Mouse (Mus musculus): ENCODE measurements at regions not wholly inside any gene's neighbourhood (a gene's known extent, or its start where the extent isn't known, plus 50 kb on each side); places are given as distances from the start of the nearest gene placed in this dataset.

GRCm38 (mm10) chr13:31339901-31340300, 216.0 kb upstream of the Foxq1 start:
- H3K27ac ChIP-seq (ENCODE audit: insufficient read depth, low read length): no peak overlapping the region
- H3K4me3 ChIP-seq (ENCODE audit: insufficient read depth, low read length): no peak overlapping the region
- TF ChIP-seq POLR2A (IDR thresholded peaks at IDR 0.05; ENCODE audit: low read depth, low read length) (no peak), CTCF (IDR thresholded peaks at IDR 0.05; ENCODE audit: borderline replicate concordance, insufficient read depth, low read length) (no peak)
- no peaks in the 10 kb centered on the region; the same call in 1 of the 2 replicates for H3K4me1 ChIP-seq (ENCODE audit: control insufficient read depth, insufficient read depth, low read length)

- Histone ChIP-seq H3K4me1 (ENCODE audit: control insufficient read depth, insufficient read depth, low read length) (no peaks in the 10 kb centered on the region; the same call in 1 of the 2 replicates), H3K27ac (ENCODE audit: insufficient read depth, low read length) (no peak overlapping the region), H3K4me3 (ENCODE audit: insufficient read depth, low read length) (no peak overlapping the region)
- TF ChIP-seq POLR2A (IDR thresholded peaks at IDR 0.05; ENCODE audit: low read depth, low read length): no peak
- no peak for TF ChIP-seq CTCF (IDR thresholded peaks at IDR 0.05; ENCODE audit: borderline replicate concordance, insufficient read depth, low read length)
Observed at GRCm38 (mm10) chr13:31340363-31340948, 215.5 kb upstream of the Foxq1 start.

GRCm38 (mm10) chr13:31341282-31342100, 214.4 kb upstream of the Foxq1 start:
- TF ChIP-seq CTCF (IDR thresholded peaks at IDR 0.05; ENCODE audit: borderline replicate concordance, insufficient read depth, low read length) (no peak), POLR2A (IDR thresholded peaks at IDR 0.05; ENCODE audit: low read depth, low read length) (no peak)
- H3K4me1 ChIP-seq (ENCODE audit: control insufficient read depth, insufficient read depth, low read length): no peaks in the 10 kb centered on the region; the same call in 1 of the 2 replicates
- H3K4me3 ChIP-seq (ENCODE audit: insufficient read depth, low read length): no peak overlapping the region
- no peak overlapping the region for H3K27ac ChIP-seq (ENCODE audit: insufficient read depth, low read length)

- TF ChIP-seq POLR2A (IDR thresholded peaks at IDR 0.05; ENCODE audit: low read depth, low read length) (no peak), CTCF (IDR thresholded peaks at IDR 0.05; ENCODE audit: borderline replicate concordance, insufficient read depth, low read length) (no peak)
Observed at GRCm38 (mm10) chr13:31346205-31346604, 209.7 kb upstream of the Foxq1 start.

GRCm38 (mm10) chr13:31347000-31347399, 208.9 kb upstream of the Foxq1 start:
- Histone ChIP-seq H3K4me3 (ENCODE audit: insufficient read depth, low read length) (no peak overlapping the region), H3K4me1 (ENCODE audit: control insufficient read depth, insufficient read depth, low read length) (peaks cover 4% of the 10 kb centered on the region; the same call in 1 of the 2 replicates), H3K27ac (ENCODE audit: insufficient read depth, low read length) (no peak overlapping the region)
- TF ChIP-seq POLR2A (IDR thresholded peaks at IDR 0.05; ENCODE audit: low read depth, low read length): no peak
- TF ChIP-seq CTCF (IDR thresholded peaks at IDR 0.05; ENCODE audit: borderline replicate concordance, insufficient read depth, low read length): no peak

More at GRCm38 (mm10) chr13:31346205-31346604, 209.7 kb upstream of the Foxq1 start:
- Histone ChIP-seq H3K27ac (ENCODE audit: insufficient read depth, low read length) (no peak overlapping the region), H3K4me1 (ENCODE audit: control insufficient read depth, insufficient read depth, low read length) (peaks cover 4% of the 10 kb centered on the region; the same call in 1 of the 2 replicates), H3K4me3 (ENCODE audit: insufficient read depth, low read length) (no peak overlapping the region)

GRCm38 (mm10) chr13:31349671-31350070, 206.3 kb upstream of the Foxq1 start:
- H3K4me3 ChIP-seq (ENCODE audit: insufficient read depth, low read length): no peak overlapping the region
- H3K4me1 ChIP-seq (ENCODE audit: control insufficient read depth, insufficient read depth, low read length): peaks cover 4% of the 10 kb centered on the region; the same call in 1 of the 2 replicates
- no peak overlapping the region for H3K27ac ChIP-seq (ENCODE audit: insufficient read depth, low read length)
- TF ChIP-seq CTCF (IDR thresholded peaks at IDR 0.05; ENCODE audit: borderline replicate concordance, insufficient read depth, low read length) (no peak), POLR2A (IDR thresholded peaks at IDR 0.05; ENCODE audit: low read depth, low read length) (no peak)

GRCm38 (mm10) chr13:31351481-31351880, 204.5 kb upstream of the Foxq1 start:
- Histone ChIP-seq H3K27ac (ENCODE audit: insufficient read depth, low read length) (peak overlapping the region; percentile 45; the same call in 1 of the 2 replicates), H3K4me3 (ENCODE audit: insufficient read depth, low read length) (no peak overlapping the region), H3K4me1 (ENCODE audit: control insufficient read depth, insufficient read depth, low read length) (peaks cover 4% of the 10 kb centered on the region; the same call in 1 of the 2 replicates)
- no peak for TF ChIP-seq POLR2A (IDR thresholded peaks at IDR 0.05; ENCODE audit: low read depth, low read length)
- no peak for TF ChIP-seq CTCF (IDR thresholded peaks at IDR 0.05; ENCODE audit: borderline replicate concordance, insufficient read depth, low read length)

- no peak overlapping the region for H3K27ac ChIP-seq (ENCODE audit: insufficient read depth, low read length)
- peaks cover 4% of the 10 kb centered on the region; the same call in 1 of the 2 replicates for H3K4me1 ChIP-seq (ENCODE audit: control insufficient read depth, insufficient read depth, low read length)
- H3K4me3 ChIP-seq (ENCODE audit: insufficient read depth, low read length): no peak overlapping the region
- TF ChIP-seq CTCF (IDR thresholded peaks at IDR 0.05; ENCODE audit: borderline replicate concordance, insufficient read depth, low read length): peak; percentile 30; the same call in 1 of the 2 replicates
- no peak for TF ChIP-seq POLR2A (IDR thresholded peaks at IDR 0.05; ENCODE audit: low read depth, low read length)
Observed at GRCm38 (mm10) chr13:31352825-31353224, 203.1 kb upstream of the Foxq1 start.

GRCm38 (mm10) chr13:31359353-31359752, 196.6 kb upstream of the Foxq1 start:
- H3K27ac ChIP-seq (ENCODE audit: insufficient read depth, low read length): no peak overlapping the region
- TF ChIP-seq CTCF (IDR thresholded peaks at IDR 0.05; ENCODE audit: borderline replicate concordance, insufficient read depth, low read length) (no peak), POLR2A (IDR thresholded peaks at IDR 0.05; ENCODE audit: low read depth, low read length) (no peak)
- H3K4me3 ChIP-seq (ENCODE audit: insufficient read depth, low read length): no peak overlapping the region
- no peaks in the 10 kb centered on the region for H3K4me1 ChIP-seq (ENCODE audit: control insufficient read depth, insufficient read depth, low read length)

GRCm38 (mm10) chr13:31362386-31362785, 193.5 kb upstream of the Foxq1 start:
- TF ChIP-seq CTCF (IDR thresholded peaks at IDR 0.05; ENCODE audit: borderline replicate concordance, insufficient read depth, low read length): no peak
- no peak for TF ChIP-seq POLR2A (IDR thresholded peaks at IDR 0.05; ENCODE audit: low read depth, low read length)
- Histone ChIP-seq H3K4me1 (ENCODE audit: control insufficient read depth, insufficient read depth, low read length) (no peaks in the 10 kb centered on the region), H3K4me3 (ENCODE audit: insufficient read depth, low read length) (no peak overlapping the region), H3K27ac (ENCODE audit: insufficient read depth, low read length) (no peak overlapping the region)
